Mouse (Mus musculus) stomach, embryonic 15.5 days (tissue): Measurements from ENCODE around the gene Sgcg. TPM values are rescaled to one million over a fixed set of nuclear protein-coding genes. Genes with fewer than 3 reads are reported as not detected.
A peak's percentile ranks its signal among the peaks of the same experiment; 100 is the strongest.

ENCODE experiments used
- ATAC-seq: fragments of 200-750 bp; cut with Nextera tagmentation; 2 replicates; pipeline ENCODE4 v1.8.0; 2017; ENCODE audit warnings: low read depth, moderate number of reproducible peaks, moderate TSS enrichment; ENCODE audit not compliant: insufficient read depth, low FRiP score
- H3K27ac ChIP-seq: fragments of 300-500 bp; sonication (generic); 2 replicates; pipeline ENCODE4 v1.5.1; 2015; ENCODE audit warnings: mild to moderate bottlenecking, inconsistent platforms
- H3K27me3 ChIP-seq: fragments of 300-500 bp; sonication (generic); replicated peaks from 2 replicates; pipeline ENCODE4 v1.6.1; 2015; ENCODE audit warnings: inconsistent platforms
- H3K36me3 ChIP-seq: fragments of 300-500 bp; sonication (generic); 2 replicates; pipeline ENCODE4 v1.6.1; 2015; ENCODE audit warnings: inconsistent platforms
- H3K4me1 ChIP-seq: fragments of 300-500 bp; sonication (generic); 2 replicates; pipeline ENCODE4 v1.6.1; 2015; ENCODE audit warnings: inconsistent platforms
- H3K4me2 ChIP-seq: fragments of 300-500 bp; sonication (generic); 2 replicates; pipeline ENCODE4 v1.6.1; 2015; ENCODE audit warnings: mild to moderate bottlenecking, inconsistent platforms
- H3K4me3 ChIP-seq: fragments of 300-500 bp; sonication (generic); replicated peaks from 2 replicates; pipeline ENCODE4 v1.5.1; 2015; ENCODE audit warnings: inconsistent platforms
- H3K9ac ChIP-seq: fragments of 300-500 bp; sonication (generic); 2 replicates; pipeline ENCODE4 v1.6.1; 2015; ENCODE audit warnings: inconsistent platforms
- H3K9me3 ChIP-seq: fragments of 300-500 bp; sonication (generic); 2 replicates; pipeline ENCODE4 v1.6.1; 2016; ENCODE audit warnings: inconsistent platforms
- WGBS: fragments of 180-500 bp; shearing (Covaris S2); methylation state at CpG from one replicate; pipeline ENCODE4 v1.1.7; 2015; 5-methylcytosine and 5-hydroxymethylcytosine counted together
- polyA plus RNA-seq: library from polyadenylated mRNA; unstranded; fragments of >200 nt; fragmentation: Nextera tagmentation; extraction: Ambion mirVana; gene quantifications from 2 replicates; pipeline ENCODE4 v1.2.1, GENCODE M21; 2015

Gene Sgcg
- polyA plus RNA-seq, 1 experiment from 2014 or later = 0.78 TPM

DNA sequence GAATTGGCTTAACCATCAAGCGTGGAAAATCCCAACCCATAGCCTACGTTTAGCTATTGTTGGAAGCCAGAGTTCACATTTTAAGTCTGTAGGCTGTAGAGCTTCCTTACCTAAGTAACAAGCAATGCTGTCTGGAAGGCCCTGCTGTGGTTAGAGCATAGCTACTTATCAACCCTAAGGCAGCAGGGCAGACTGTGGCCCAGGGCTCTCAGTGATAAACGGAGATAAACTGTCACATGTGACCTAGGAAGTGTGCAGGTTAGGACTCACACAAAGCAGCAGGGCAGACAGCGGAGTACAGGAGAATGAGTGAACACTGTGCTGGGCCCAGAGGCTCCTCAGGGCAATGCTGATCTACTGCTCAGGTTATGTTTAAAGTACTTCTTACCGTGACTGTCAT lies 28.5 kb downstream of the Sgcg start:
- H3K4me3 ChIP-seq = no peak overlapping the region
- H3K9me3 ChIP-seq = no peaks in the 10 kb centered on the region
- no peaks in the 10 kb centered on the region for H3K27me3 ChIP-seq
- H3K4me1 ChIP-seq = no peaks in the 10 kb centered on the region
- peak; percentile 58; the same call in 1 of the 2 replicates for ATAC-seq
- H3K4me2 ChIP-seq = no peak overlapping the region
- H3K36me3 ChIP-seq = no peaks in the 10 kb centered on the region
- no peak overlapping the region for H3K9ac ChIP-seq
- no peak overlapping the region for H3K27ac ChIP-seq
- 65% methylated on average over 5 of the region's 5 CpGs for WGBS

GRCm38 (mm10) chr14:61226151-61226550 lies 32.1 kb downstream of the Sgcg start:
- H3K27ac ChIP-seq = no peak overlapping the region
- ATAC-seq = no peak
- H3K27me3 ChIP-seq = no peaks in the 10 kb centered on the region
- no peaks in the 10 kb centered on the region for H3K9me3 ChIP-seq
- H3K4me3 ChIP-seq = no peak overlapping the region
- 71% methylated on average over 1 of the region's 1 CpGs for WGBS
- no peak overlapping the region for H3K9ac ChIP-seq
- H3K4me1 ChIP-seq = no peaks in the 10 kb centered on the region
- H3K36me3 ChIP-seq = no peaks in the 10 kb centered on the region
- no peak overlapping the region for H3K4me2 ChIP-seq

DNA sequence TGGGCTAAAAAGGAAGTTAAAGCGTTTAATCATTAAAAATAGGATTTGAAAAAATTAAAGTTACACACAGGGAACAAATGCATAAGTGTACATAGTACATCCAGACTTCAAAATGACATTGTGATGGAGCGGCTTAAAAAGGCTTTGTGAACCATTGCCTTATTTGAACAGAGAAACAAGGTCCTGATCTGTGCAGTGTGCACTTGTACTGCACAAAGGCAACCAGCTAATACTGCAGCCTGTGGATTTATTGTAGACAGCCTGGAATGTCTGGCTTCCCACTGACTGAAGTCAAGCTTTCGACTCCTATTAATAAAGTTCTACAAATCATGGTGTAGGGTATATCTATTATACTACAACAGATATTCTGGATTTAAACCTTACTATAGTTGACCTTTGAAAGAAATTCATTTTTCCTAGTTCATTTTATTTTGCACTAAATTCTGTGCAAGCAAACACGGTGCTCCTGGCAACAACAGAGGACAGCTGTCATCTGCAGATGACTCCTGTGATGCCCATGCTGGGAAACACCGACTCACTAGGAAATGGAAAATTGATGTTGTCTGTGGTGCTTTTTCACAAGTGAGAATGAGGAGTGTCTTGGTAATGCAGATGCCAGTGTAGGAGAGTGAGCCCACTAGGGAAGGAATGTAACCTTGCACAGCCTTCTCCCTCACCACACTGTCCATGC lies 33.8 kb downstream of the Sgcg start:
- Histone ChIP-seq H3K36me3 (no peaks in the 10 kb centered on the region), H3K4me3 (no peak overlapping the region), H3K4me1 (no peaks in the 10 kb centered on the region), H3K27ac (no peak overlapping the region), H3K27me3 (no peaks in the 10 kb centered on the region), H3K9me3 (no peaks in the 10 kb centered on the region), H3K4me2 (no peak overlapping the region), H3K9ac (no peak overlapping the region)
- ATAC-seq = no peak
- WGBS = 69% methylated on average over 5 of the region's 5 CpGs

GRCm38 (mm10) chr14:61223740-61224139 lies 34.5 kb downstream of the Sgcg start:
- 66% methylated on average over 4 of the region's 4 CpGs for WGBS
- ATAC-seq = no peak
- Histone ChIP-seq H3K4me1 (no peaks in the 10 kb centered on the region), H3K27me3 (no peaks in the 10 kb centered on the region), H3K9me3 (no peaks in the 10 kb centered on the region), H3K9ac (no peak overlapping the region), H3K4me3 (no peak overlapping the region), H3K36me3 (no peaks in the 10 kb centered on the region), H3K27ac (peak overlapping the region; percentile 21; the same call in 1 of the 2 replicates), H3K4me2 (no peak overlapping the region)

GRCm38 (mm10) chr14:61222506-61222905 lies 35.8 kb downstream of the Sgcg start:
- Histone ChIP-seq H3K4me2 (no peak overlapping the region), H3K9me3 (no peaks in the 10 kb centered on the region), H3K4me1 (no peaks in the 10 kb centered on the region), H3K27me3 (no peaks in the 10 kb centered on the region), H3K27ac (no peak overlapping the region), H3K4me3 (no peak overlapping the region), H3K9ac (no peak overlapping the region), H3K36me3 (no peaks in the 10 kb centered on the region)
- WGBS = 34% methylated on average over 6 of the region's 6 CpGs
- no peak for ATAC-seq

DNA sequence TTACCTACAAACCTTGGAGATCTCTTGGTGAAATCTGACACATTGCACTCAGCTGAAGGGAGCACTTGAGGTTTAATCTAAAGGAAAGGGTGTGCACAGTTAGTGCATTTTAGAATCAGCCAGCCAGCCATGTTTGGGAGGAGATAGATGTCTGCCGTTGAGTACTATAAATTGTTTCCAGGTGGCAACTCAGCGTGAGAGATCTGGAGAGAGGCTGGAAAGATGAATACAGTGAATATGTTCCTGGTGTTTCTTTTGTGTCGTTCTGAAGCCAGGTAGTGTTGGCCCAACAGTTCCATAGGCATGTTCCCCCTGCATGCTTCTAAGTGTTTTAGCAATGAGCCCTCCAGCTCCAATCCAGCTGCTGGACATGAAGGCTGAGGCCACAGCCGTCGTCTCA lies 37.1 kb downstream of the Sgcg start:
- Histone ChIP-seq H3K27ac (no peak overlapping the region), H3K4me2 (no peak overlapping the region), H3K9me3 (no peaks in the 10 kb centered on the region), H3K9ac (no peak overlapping the region), H3K27me3 (no peaks in the 10 kb centered on the region), H3K4me1 (no peaks in the 10 kb centered on the region), H3K36me3 (no peaks in the 10 kb centered on the region), H3K4me3 (no peak overlapping the region)
- no peak for ATAC-seq
- 79% methylated on average over 5 of the region's 5 CpGs for WGBS

DNA sequence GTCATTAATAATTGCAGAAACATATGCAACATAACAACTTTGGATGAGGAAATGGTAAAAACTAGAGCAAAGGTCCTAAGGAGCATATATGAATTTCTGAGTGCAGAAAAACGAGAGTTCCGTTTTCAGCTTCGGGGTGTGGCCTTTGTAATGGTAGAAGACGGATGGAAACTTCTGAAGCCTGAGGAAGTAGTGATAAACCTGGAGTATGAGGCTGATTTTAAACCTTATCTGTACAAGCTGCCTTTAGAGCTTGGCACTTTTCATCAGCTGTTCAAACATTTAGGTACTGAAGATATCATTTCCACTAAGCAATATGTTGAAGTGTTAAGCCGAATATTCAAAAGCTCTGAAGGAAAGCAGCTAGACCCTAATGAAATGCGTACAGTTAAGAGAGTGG lies 46.5 kb downstream of the Sgcg start:
- no peaks in the 10 kb centered on the region for H3K4me1 ChIP-seq
- H3K27ac ChIP-seq = no peak overlapping the region
- H3K4me2 ChIP-seq = no peak overlapping the region
- H3K9me3 ChIP-seq = no peaks in the 10 kb centered on the region
- H3K4me3 ChIP-seq = no peak overlapping the region
- H3K27me3 ChIP-seq = no peaks in the 10 kb centered on the region
- no peak for ATAC-seq
- 68% methylated on average over 6 of the region's 6 CpGs for WGBS
- H3K36me3 ChIP-seq = 0 out of 2 replicates have a peak, but pooled peaks cover 9% of the 10 kb centered on the region
- no peak overlapping the region for H3K9ac ChIP-seq

- ATAC-seq = no peak
- 89% methylated on average over 5 of the region's 5 CpGs for WGBS
- H3K4me3 ChIP-seq = no peak overlapping the region
- no peaks in the 10 kb centered on the region for H3K27me3 ChIP-seq
- no peak overlapping the region for H3K4me2 ChIP-seq
- H3K36me3 ChIP-seq = 0 out of 2 replicates have a peak, but pooled peaks cover 17% of the 10 kb centered on the region
- H3K27ac ChIP-seq = no peak overlapping the region
- H3K9me3 ChIP-seq = no peaks in the 10 kb centered on the region
- no peaks in the 10 kb centered on the region for H3K4me1 ChIP-seq
- no peak overlapping the region for H3K9ac ChIP-seq
Observed at GRCm38 (mm10) chr14:61210111-61210510, 48.2 kb downstream of the Sgcg start.

- no peak for ATAC-seq
- H3K27me3 ChIP-seq = no peaks in the 10 kb centered on the region
- H3K9me3 ChIP-seq = no peaks in the 10 kb centered on the region
- H3K27ac ChIP-seq = no peak overlapping the region
- H3K4me3 ChIP-seq = no peak overlapping the region
- H3K4me2 ChIP-seq = no peak overlapping the region
- H3K4me1 ChIP-seq = no peaks in the 10 kb centered on the region
- H3K9ac ChIP-seq = no peak overlapping the region
- WGBS = 86% methylated on average over 4 of the region's 4 CpGs
- no peaks in the 10 kb centered on the region for H3K36me3 ChIP-seq
Observed at GRCm38 (mm10) chr14:61194416-61194815, 63.9 kb downstream of the Sgcg start.

DNA sequence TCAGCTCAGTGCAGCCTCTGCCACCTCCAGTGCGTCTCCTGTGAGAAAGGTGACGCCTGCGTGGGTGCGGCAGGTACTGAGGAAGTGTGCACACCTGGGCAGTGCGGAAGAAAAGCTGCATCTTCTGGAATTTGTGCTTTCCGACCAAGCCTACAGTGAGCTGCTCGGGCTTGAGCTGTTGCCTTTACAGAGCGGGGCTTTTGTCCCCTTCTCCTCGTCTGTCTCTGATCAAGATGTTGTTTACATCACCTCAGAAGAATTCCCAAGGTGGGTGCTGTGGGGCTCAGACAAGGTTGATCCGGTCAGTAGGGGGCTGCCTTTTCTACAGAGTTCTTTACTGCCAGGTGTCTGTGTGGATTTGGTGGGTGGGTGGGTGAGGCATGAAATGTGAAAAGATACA lies 66.0 kb downstream of the Sgcg start:
- WGBS = 71% methylated on average over 10 of the region's 10 CpGs
- Histone ChIP-seq H3K27me3 (no peaks in the 10 kb centered on the region), H3K4me2 (no peak overlapping the region), H3K9ac (no peak overlapping the region), H3K36me3 (no peaks in the 10 kb centered on the region), H3K4me1 (no peaks in the 10 kb centered on the region), H3K27ac (no peak overlapping the region), H3K9me3 (no peaks in the 10 kb centered on the region), H3K4me3 (no peak overlapping the region)
- ATAC-seq = no peak

DNA sequence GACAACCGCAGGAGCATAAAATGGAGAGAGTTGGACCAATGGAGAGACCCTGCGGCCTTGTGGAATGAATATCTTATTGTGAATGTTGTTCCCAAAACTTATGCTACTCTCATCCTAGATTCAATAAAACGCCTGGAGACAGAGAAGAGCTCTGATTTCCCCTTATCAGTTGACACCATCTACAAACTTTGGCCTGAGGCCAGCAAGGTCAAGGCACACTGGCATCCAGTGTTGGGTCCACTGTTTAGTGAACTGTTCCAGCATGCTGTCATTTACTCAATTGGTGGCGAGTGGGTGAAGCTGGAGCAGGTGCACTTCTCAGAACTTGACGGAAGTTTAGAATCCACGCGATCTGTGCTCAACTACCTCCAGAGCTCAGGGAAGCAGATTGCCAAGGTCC lies 66.4 kb downstream of the Sgcg start:
- Histone ChIP-seq H3K4me2 (no peak overlapping the region), H3K9me3 (no peaks in the 10 kb centered on the region), H3K27ac (no peak overlapping the region), H3K36me3 (no peaks in the 10 kb centered on the region), H3K4me1 (no peaks in the 10 kb centered on the region), H3K27me3 (no peaks in the 10 kb centered on the region), H3K4me3 (no peak overlapping the region), H3K9ac (no peak overlapping the region)
- ATAC-seq = no peak
- WGBS = 84% methylated on average over 7 of the region's 7 CpGs

GRCm38 (mm10) chr14:61173229-61173628 lies 85.1 kb downstream of the Sgcg start:
- peak; percentile 5; the same call in 1 of the 2 replicates for ATAC-seq
- whole genome bisulfite sequencing = under 1% methylated on average over 37 of the region's 37 CpGs
- Histone ChIP-seq H3K27me3 (no peaks in the 10 kb centered on the region), H3K4me3 (peak overlapping the region; percentile 71), H3K27ac (peak overlapping the region; percentile 83), H3K36me3 (no peaks in the 10 kb centered on the region), H3K9me3 (no peaks in the 10 kb centered on the region), H3K9ac (peak overlapping the region; percentile 35; the same call in 1 of the 2 replicates), H3K4me2 (peak overlapping the region; percentile 88), H3K4me1 (0 out of 2 replicates have a peak, but pooled peaks cover 3% of the 10 kb centered on the region)
